Mouse (Mus musculus) central nervous system, embryonic 11.5 days (tissue): ENCODE measurements around the gene Ska3. TPM values are rescaled to one million over a fixed set of nuclear protein-coding genes. Genes with fewer than 3 reads are reported as not detected.

Experiments
- polyA plus RNA-seq: library from polyadenylated mRNA; depleted of rRNA; stranded (reverse); fragments of >200 nt; gene quantifications from 2 replicates; pipeline ENCODE4 v1.2.3, GENCODE M21; 2012; rRNA removed

Ska3 gene
- polyA plus RNA-seq, result 22.7 and 24.1 TPM in 2 replicates

GRCm38 (mm10) chr14:57825788-57826751 is at the start of gene Ska3, which contains the start of gene Mrpl57:
Gene Ska3, minus strand, starts transcription at chr14:57826185.
Gene Mrpl57, plus strand, starts transcription at chr14:57826234.

GRCm38 (mm10) chr14:57797991-57798931 is 27.7 kb downstream of the Ska3 start, which contains the start of gene Sap18:
Gene Sap18, plus strand, starts transcription at chr14:57798180.

GRCm38 (mm10) chr14:57758237-57758636 is 67.7 kb downstream of the Ska3 start, which contains the start of gene Lats2:
Gene Lats2, minus strand, starts transcription at chr14:57758388.

Other genes with a start within 250 kb of the Ska3 start
- 12.4 and 20.2 TPM in 2 replicates for gene Xpo4, start 160.8 kb downstream of the Ska3 start, polyA plus RNA-seq
- gene Gm49361, start 80.1 kb downstream of the Ska3 start, polyA plus RNA-seq, result 0.02 and 0.04 TPM in 2 replicates
- gene Lats2, start 67.8 kb downstream of the Ska3 start, polyA plus RNA-seq, result 13.1 and 19.3 TPM in 2 replicates
- gene Sap18, start 28.0 kb downstream of the Ska3 start, polyA plus RNA-seq, result 53.2 and 109 TPM in 2 replicates
- gene Mrpl57, start within 50 bp of the Ska3 start, polyA plus RNA-seq, result 48.4 and 60.5 TPM in 2 replicates
- gene Zdhhc20, start 64.1 kb upstream of the Ska3 start, polyA plus RNA-seq, result 15.5 and 34.0 TPM in 2 replicates
- 39.3 and 41.0 TPM in 2 replicates for gene Micu2, start 173.1 kb upstream of the Ska3 start, polyA plus RNA-seq
- gene Fgf9, start 244.4 kb upstream of the Ska3 start, polyA plus RNA-seq, result 1.6 and 5.0 TPM in 2 replicates